Mouse (Mus musculus) thymus, adult 18-20 months (tissue): ENCODE results near the gene Dcbld1.

Experiments used
- DNase-seq, 2 experiments: peaks; one replicate each; pipeline ENCODE4 v3.0.0; 2022; ENCODE audit warnings: mixed read lengths in 2 of 2

Gene Dcbld1

GRCm38 (mm10) chr10:52233301-52233968 is at the start of gene Dcbld1:
Dcbld1 (plus strand) TSS chr10:52233619.
- peak; percentile 27 to 31 for DNase-seq

- DNase-seq: no peak
These were observed 47.5 kb upstream of the Dcbld1 start for GRCm38 (mm10) chr10:52185900-52186299.

GRCm38 (mm10) chr10:52194957-52195852 is 38.2 kb upstream of the Dcbld1 start, which contains the start of gene Ros1:
Ros1 (minus strand) TSS chr10:52195244.
- DNase-seq: no peak

- DNase-seq: no peak
These were observed 29.4 kb upstream of the Dcbld1 start for GRCm38 (mm10) chr10:52204006-52204405.

- no peak for DNase-seq
These were observed 18.1 kb upstream of the Dcbld1 start for GRCm38 (mm10) chr10:52215267-52215818.

GRCm38 (mm10) chr10:52216797-52217563 is 16.4 kb upstream of the Dcbld1 start:
- no peak for DNase-seq

- no peak for DNase-seq
These were observed 15.9 kb upstream of the Dcbld1 start for GRCm38 (mm10) chr10:52217564-52217934.

- no peak for DNase-seq
These were observed 13.8 kb upstream of the Dcbld1 start for GRCm38 (mm10) chr10:52219600-52219999.

- DNase-seq: peak in 1 of 2 experiments; percentile 4
These were observed 933 bp upstream of the Dcbld1 start for GRCm38 (mm10) chr10:52232196-52233176.

GRCm38 (mm10) chr10:52233969-52234653 is 692 bp downstream of the Dcbld1 start:
- no peak for DNase-seq

GRCm38 (mm10) chr10:52234654-52234981 is 1.2 kb downstream of the Dcbld1 start:
- no peak for DNase-seq

GRCm38 (mm10) chr10:52235461-52235860 is 2.0 kb downstream of the Dcbld1 start:
- DNase-seq: no peak

GRCm38 (mm10) chr10:52242015-52242414 is 8.6 kb downstream of the Dcbld1 start:
- DNase-seq: no peak

GRCm38 (mm10) chr10:52242680-52243323 is 9.4 kb downstream of the Dcbld1 start:
- DNase-seq: no peak

- no peak for DNase-seq
These were observed 12.8 kb downstream of the Dcbld1 start for GRCm38 (mm10) chr10:52246207-52246606.

GRCm38 (mm10) chr10:52252240-52252639 is 18.8 kb downstream of the Dcbld1 start:
- DNase-seq: no peak

- DNase-seq: no peak
These were observed 20.0 kb downstream of the Dcbld1 start for GRCm38 (mm10) chr10:52253426-52253825.

- DNase-seq: no peak
These were observed 24.3 kb downstream of the Dcbld1 start for GRCm38 (mm10) chr10:52257768-52258167.

GRCm38 (mm10) chr10:52258180-52258948 is 24.9 kb downstream of the Dcbld1 start:
- no peak for DNase-seq

GRCm38 (mm10) chr10:52260209-52260608 is 26.8 kb downstream of the Dcbld1 start:
- no peak for DNase-seq
